Mouse (Mus musculus) lung, adult 2 months (tissue): ENCODE measurements at regions not wholly inside any gene's neighbourhood (a gene's known extent, or its start where the extent isn't known, plus 50 kb on each side); places are given as distances from the start of the nearest gene placed in this dataset.

Experiments used
- CTCF ChIP-seq: fragments of 200-500 bp; IDR thresholded peaks from 2 replicates; pipeline ENCODE4 v1.5.1; 2011; ENCODE audit warnings: mild to moderate bottlenecking, low read length, control low read depth; ENCODE audit not compliant: insufficient read depth
- POLR2A ChIP-seq: fragments of 200-500 bp; IDR thresholded peaks from 2 replicates; pipeline ENCODE4 v1.6.1; 2011; ENCODE audit warnings: low read depth, mild to moderate bottlenecking, control low read depth, low read length, borderline replicate concordance; ENCODE audit errors: extremely low read depth

- TF ChIP-seq CTCF (no peak), POLR2A (no peak)
These were observed 90.4 kb downstream of the Kcnrg start for GRCm38 (mm10) chr14:61697704-61698103.
